Mouse (Mus musculus) T-helper 1 cell (primary cell): Measurements from ENCODE around the gene Prkab2.

Experiments used
- in situ Hi-C: fragments of 300-600 bp; cut with MboI, MseI; formaldehyde crosslinking; loops from one replicate; pipeline ENCODE4 v1.15.1; 2025; ENCODE audit warnings: high pct_unique_total_duplicates

Gene Prkab2

DNA sequence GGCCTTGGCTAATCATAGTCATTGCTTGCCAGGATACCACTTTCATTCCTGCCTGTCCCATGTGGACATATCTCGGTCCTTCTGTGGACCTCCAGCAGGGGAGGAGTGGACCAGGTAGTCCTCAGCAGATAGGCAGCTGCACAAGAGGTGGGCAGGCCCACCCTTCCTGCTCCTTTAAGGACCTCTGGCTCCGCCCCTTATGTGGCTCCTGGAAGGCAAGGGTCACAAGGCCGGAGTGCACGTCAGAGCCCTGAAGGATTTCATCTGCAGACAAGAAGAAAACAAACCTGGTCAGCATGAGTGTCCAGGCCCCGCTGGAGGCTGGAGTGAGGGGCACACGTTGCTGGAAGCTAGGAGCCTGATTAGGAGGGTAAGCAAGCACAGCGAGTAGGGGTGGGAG lies 32.6 kb downstream of the Prkab2 start:
- in situ Hi-C loops = no loop called here

DNA sequence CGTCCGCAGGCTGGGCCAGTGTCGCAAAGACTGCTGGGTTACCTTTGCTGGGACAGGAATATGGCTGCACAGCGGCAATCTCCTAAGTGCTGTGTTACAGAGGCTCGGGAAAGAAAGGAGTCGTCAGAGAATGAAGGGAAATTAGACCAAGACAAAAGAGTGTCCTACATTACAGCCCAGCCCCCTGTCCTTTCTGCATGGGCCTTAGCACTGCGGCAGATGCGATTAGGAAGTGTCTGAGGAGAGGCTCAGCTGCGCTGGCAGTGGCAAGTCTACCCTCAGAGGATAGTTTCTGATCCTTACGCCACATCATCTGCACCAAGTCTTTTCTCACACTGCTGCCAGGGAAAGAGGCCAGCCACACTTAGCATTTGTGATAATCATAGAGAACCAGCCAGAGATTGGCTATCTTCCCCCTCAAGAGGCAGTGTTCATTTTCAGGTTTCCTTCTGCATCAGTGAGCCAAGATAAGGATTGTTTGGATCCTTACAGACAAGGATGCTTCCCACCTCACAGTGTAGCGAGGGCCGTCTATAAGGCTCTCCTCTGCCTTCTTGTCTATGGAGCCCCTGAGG lies 33.5 kb downstream of the Prkab2 start:
- in situ Hi-C loops = no loop called here

DNA sequence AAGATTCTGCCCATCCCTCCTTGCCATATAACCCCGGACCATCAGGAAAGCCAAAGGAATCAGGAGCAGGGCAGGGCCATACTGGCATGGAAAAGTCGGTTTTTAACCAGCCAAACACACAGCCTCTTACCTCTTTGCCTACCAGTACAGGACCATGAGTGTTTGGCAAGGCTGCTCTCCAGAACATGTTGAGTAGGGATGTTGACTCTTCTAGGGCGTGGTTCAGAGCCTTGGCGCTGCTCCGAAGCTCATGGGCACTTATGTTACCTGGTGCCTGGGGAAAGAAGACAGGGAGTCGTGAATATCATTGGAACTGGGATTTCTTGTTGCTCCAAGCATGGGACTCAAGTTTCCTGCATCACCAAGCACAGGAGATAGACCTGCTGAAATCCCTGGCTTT lies 35.8 kb downstream of the Prkab2 start:
- in situ Hi-C loops = no loop called here

DNA sequence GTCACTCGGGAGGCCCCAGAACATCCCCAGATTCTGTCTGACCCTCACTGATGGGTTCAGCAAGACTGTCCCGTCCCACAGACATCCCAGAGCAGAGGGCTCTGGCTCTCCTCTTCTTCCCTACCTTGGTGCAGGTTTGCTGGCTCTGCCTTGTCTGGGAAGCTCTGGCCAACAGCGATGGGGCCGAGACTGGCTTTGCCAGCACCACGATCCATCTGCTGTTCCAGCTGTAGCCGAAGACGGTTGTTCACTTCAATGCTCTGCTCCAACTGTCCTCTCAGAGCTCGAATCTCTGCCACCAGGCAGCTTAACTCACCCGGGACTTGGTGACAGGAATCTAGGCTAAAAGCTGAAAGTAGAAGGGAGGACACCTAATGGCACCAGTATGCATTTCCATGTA lies 38.9 kb downstream of the Prkab2 start:
- in situ Hi-C loops = no loop called here

DNA sequence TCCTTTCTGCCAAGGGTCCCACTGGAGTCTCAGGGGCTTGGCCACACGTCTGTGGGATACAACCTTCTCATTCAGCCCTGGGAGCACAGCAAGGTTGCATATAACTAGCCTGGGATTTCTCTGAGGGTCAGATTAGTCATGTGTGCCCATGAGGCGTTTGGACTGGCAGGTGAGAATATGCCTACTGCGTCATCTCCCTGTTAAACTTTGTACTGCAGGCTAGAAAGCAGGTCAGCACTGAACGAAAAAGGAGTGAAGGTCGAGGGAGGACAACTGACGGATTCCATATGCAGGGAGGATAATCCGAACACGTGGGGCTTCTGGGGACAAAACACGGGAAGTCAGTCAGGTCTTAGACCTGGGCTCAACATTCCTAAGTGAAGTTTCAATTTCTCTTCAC lies 39.3 kb downstream of the Prkab2 start:
- in situ Hi-C loops = no loop called here

DNA sequence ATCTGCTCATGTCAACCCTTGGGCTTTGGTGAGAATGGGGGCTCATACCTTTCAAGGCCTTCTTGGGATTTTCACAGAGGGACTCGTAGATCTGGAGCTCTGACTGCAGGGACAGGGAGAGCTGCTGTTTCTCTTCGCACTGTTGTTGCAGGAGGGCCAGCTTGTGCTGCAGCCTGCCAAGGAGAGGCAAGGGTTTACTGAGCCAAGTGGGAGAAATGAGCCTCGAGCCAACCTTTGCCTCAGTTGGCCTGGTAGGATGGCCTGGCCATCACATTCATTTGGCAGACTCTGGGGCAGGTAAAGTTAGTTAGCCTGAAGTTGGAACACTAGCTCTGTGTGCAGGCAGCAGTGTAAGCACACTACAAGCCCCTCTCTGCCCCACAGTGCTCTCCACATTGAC lies 41.1 kb downstream of the Prkab2 start:
- in situ Hi-C loops = no loop called here

DNA sequence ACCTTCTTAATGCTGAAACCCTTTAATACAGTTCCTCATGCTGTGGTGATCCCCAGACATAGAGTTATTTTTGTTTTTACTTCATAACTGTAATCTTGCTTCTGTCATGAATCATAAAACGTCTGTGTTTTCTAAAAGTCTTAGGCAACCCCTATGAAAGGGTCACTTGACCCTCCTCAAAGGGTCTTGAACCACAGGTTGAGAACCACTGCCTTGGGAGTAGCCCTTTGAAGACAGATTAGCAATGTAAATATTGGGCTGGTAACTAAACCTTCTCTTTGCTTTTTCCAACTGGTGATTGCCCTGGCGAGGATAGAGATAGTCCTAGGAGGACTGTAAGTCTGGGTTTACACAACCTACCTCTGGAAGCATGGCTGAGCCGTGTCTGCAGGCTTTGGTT lies 43.2 kb downstream of the Prkab2 start:
- in situ Hi-C loops = no loop called here

DNA sequence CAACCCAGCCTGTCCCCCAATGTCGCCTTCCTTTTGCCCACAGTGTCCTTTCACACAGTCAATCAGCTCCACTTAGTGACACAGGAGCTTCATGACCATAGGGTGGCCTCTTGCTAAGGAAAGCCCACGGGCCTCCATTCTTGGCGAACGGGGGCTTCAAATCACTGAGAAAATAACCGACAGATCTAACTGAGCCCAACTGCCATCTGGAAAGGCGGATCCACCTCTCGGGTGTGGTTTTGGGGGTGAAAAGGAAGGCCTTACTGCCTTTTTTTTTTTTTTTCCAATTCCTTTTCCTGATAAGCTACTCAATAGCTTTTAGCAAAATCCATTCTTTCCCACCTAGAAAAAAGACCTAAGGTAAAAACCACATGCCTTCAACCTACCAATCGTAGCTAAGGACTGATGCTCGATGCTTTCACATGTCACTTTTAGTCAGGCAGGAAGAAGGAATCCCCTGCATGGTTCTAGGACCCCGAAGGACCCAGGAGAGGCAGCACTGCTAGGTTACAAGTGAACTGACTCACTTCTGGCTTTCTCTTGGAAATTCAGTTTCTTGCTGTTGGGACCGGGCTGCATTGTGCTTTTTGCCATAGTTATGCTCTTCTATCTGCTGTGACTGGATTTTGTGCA lies 44.6 kb downstream of the Prkab2 start:
- in situ Hi-C loops = no loop called here

DNA sequence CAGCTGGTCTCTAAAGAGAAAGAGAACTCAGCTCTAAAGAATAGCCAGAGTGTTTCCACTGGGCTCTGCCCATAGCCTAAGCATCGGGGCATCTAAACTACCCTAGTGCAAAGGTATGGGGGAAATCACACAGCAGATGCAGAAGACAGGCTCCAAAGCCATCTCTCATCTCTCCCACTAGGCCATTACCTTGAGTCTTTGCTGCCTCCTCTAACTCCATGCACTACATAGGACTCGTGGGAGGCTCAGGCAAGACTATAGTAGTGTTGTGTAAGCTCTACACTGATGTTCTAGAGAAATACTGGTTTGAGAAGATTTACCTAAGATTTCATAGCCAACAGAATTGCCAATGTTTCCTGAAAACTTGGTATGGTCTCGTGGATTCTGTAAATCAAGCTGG lies 47.5 kb downstream of the Prkab2 start:
- in situ Hi-C loops = no loop called here

DNA sequence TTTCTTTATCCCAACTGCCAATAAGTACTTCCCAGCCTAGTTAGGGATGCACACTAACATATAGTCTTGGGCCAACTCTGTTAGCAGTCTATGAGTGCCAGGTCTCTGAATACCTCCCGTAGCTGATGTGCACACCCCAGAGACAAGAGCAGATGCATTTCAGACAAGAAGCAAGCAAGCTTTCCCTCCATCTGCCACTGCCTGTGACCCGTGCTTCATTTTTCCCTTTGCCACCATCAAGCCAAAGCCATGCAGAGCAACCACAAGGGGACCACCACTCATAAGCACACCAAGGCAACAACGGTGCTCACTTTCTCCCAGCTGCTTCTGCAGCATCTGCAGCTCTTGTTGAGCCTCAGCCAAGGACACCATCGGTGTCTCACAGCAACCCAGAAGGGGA lies 48.6 kb downstream of the Prkab2 start:
- in situ Hi-C loops = no loop called here

DNA sequence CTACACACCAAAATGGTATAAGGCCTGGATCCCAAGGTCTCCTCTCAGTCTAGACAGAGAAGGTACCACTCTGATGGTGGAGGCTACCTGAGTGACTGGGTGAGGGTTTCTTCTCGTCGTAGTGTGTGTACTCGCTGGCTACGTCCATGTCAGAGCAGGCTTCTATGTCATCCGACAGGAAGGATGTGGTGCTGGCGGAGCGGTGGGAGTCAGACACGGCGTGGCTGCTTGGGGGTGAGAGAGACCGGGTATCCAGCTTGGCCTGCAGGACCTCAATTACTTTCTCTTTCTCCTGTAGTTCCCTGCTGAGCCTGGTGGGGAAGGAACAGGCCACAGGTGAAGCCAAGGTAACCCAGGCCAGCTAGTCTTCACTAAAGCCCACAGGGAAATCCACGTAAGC lies 52.1 kb downstream of the Prkab2 start:
- in situ Hi-C loops = no loop called here

DNA sequence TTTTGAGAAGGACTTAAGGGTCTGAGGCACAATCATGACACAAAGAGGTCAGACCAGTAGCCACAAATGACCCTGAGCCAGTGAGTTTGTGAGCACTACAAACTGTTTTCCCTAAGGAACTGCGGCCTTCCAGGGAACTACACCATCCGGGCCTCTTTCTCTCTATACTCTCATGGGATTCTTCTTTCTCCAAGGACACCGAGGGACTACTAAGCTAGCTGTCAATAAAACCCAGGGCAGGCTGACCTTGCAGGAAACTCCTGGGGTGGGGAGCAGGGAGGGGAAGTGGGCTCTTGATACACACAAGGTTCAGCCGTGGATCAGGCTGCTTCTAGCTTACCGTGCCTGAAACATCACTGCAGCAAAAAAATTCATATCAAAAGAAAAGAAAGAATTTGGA lies 52.9 kb downstream of the Prkab2 start:
- in situ Hi-C loops = no loop called here

DNA sequence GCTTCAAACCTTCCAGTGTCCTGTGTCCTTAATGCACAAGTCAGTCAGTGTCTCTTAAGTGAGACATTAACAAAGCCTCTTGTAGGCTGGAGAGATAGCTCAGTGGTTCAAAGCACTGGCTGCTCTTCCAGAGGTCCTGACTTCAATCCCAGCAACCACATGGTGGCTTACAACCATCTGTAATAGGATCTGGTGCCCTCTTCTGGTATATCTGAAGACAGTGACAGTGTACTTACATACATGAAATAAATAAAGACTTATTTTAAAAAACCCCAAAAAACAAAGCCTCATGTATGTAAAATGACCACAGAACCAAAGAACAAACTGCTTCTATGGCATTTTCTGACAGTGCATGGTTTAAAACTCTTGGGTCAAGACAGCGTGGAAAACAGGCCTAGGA lies 57.9 kb downstream of the Prkab2 start:
- in situ Hi-C loops = no loop called here

DNA sequence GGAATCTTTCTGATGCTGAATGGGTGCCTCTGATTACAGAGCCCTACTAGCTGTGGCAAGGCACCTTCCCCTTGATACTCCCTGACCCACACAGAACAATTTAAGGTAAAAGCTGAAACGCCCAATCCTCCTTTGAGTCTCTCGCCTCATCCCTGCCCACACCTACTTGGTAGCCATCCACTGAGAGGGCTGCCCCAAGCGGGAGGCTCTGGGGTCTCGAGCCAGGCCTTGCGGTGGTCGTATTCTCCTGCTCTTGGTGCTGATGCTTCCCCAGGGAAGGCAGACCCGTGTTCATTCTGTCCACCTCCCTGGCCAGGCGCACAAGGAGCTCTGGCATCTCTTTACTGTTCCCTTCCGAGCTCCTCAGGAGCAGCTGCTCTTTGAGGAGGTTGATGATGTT lies 61.1 kb downstream of the Prkab2 start:
- in situ Hi-C loops = no loop called here
